Mouse (Mus musculus) midbrain, embryonic 11.5 days (tissue): ENCODE data around the gene Spata32. TPM values are rescaled to one million over a fixed set of nuclear protein-coding genes. Genes with fewer than 3 reads are reported as not detected.

ENCODE experiments used
- ATAC-seq: fragments of 200-750 bp; cut with Nextera tagmentation; 2 replicates; pipeline ENCODE4 v1.8.0; 2017; ENCODE audit warnings: moderate TSS enrichment, moderate library complexity; ENCODE audit not compliant: low FRiP score
- DNase-seq: peaks from one replicate; pipeline ENCODE4 v3.0.0; 2015; ENCODE audit warnings: low spot score; ENCODE audit errors: missing footprints
- H3K27ac ChIP-seq: fragments of 300-500 bp; sonication (generic); 2 replicates; pipeline ENCODE4 v1.5.1; 2014; ENCODE audit warnings: low read depth, low read length
- H3K27me3 ChIP-seq: fragments of 300-500 bp; sonication (generic); 2 replicates; pipeline ENCODE4 v1.6.1; 2014; ENCODE audit warnings: mild to moderate bottlenecking, low read length, moderate library complexity, mixed read lengths; ENCODE audit not compliant: control insufficient read depth, insufficient read depth
- H3K36me3 ChIP-seq: fragments of 300-500 bp; sonication (generic); 2 replicates; pipeline ENCODE4 v1.6.1; 2014; ENCODE audit warnings: mild to moderate bottlenecking, low read length, moderate library complexity, mixed read lengths; ENCODE audit not compliant: control insufficient read depth, insufficient read depth
- H3K4me1 ChIP-seq: fragments of 300-500 bp; sonication (generic); 2 replicates; pipeline ENCODE4 v1.6.1; 2014; ENCODE audit warnings: low read length; ENCODE audit not compliant: control insufficient read depth, insufficient read depth
- H3K4me2 ChIP-seq: fragments of 300-500 bp; sonication (generic); 2 replicates; pipeline ENCODE4 v1.6.1; 2014; ENCODE audit warnings: mild to moderate bottlenecking, moderate library complexity
- H3K4me3 ChIP-seq: fragments of 300-500 bp; sonication (generic); 2 replicates; pipeline ENCODE4 v1.5.1; 2014; ENCODE audit warnings: low read depth, low read length
- H3K9ac ChIP-seq: fragments of 300-500 bp; sonication (generic); 2 replicates; pipeline ENCODE4 v1.6.1; 2014; ENCODE audit warnings: low read length
- H3K9me3 ChIP-seq: fragments of 300-500 bp; sonication (generic); 2 replicates; pipeline ENCODE4 v1.6.1; 2016; ENCODE audit warnings: low read length; ENCODE audit not compliant: control insufficient read depth
- WGBS: fragments of 180-500 bp; shearing (Covaris S2); extraction: QIAGEN DNeasy Blood & Tissue Kit; methylation state at CpG from one replicate; pipeline ENCODE4 v1.1.7; 2014; 5-methylcytosine and 5-hydroxymethylcytosine counted together
- polyA plus RNA-seq: library from polyadenylated mRNA; unstranded; fragments of >200 nt; fragmentation: Nextera tagmentation; extraction: Ambion mirVana; gene quantifications from 2 replicates; pipeline ENCODE4 v1.2.1, GENCODE M21; 2014

Spata32 gene
- polyA plus RNA-seq, 1 experiment from 2014 or later, result not detected

GRCm38 (mm10) chr11:103206203-103206602 lies 12.0 kb downstream of the Spata32 start:
- no peaks in the 10 kb centered on the region for H3K36me3 ChIP-seq
- H3K4me1 ChIP-seq, result no peaks in the 10 kb centered on the region
- DNase-seq, result no peak
- H3K27me3 ChIP-seq, result no peaks in the 10 kb centered on the region
- no peaks in the 10 kb centered on the region for H3K9me3 ChIP-seq
- ATAC-seq, result no peak
- WGBS, result 92% methylated on average over 6 of the region's 6 CpGs
- H3K27ac ChIP-seq, result no peak overlapping the region
- no peak overlapping the region for H3K4me3 ChIP-seq
- H3K4me2 ChIP-seq, result no peak overlapping the region
- H3K9ac ChIP-seq, result no peak overlapping the region

- Histone ChIP-seq H3K36me3 (no peaks in the 10 kb centered on the region), H3K4me3 (no peak overlapping the region), H3K9me3 (no peaks in the 10 kb centered on the region), H3K27ac (no peak overlapping the region), H3K9ac (no peak overlapping the region), H3K4me2 (no peak overlapping the region), H3K27me3 (peaks cover 32% of the 10 kb centered on the region), H3K4me1 (peaks cover 8% of the 10 kb centered on the region; the same call in 1 of the 2 replicates)
- no peak for DNase-seq
- no peak for ATAC-seq
These were observed 15.9 kb downstream of the Spata32 start for GRCm38 (mm10) chr11:103202376-103202775.

DNA sequence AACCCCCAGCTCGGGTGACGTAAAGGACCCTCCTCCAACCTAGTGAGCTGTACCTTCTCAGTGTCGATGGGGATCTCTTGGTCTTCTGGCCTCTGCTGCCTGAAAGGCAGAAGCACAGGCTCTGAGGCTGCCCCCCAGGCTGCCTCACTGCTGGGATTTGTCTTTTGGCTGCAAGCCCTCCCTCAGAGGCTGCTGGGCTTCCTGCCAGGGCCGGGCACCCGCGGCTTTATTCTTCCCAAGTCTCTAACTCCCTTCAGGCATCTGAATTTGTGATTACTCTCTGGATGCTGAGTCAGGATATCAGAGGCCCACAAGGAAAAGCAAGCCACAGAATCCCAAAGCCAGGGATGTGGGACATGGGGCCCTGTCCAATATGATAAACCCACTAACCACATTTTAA lies 16.6 kb downstream of the Spata32 start:
- H3K27me3 ChIP-seq, result peaks cover 39% of the 10 kb centered on the region
- H3K4me3 ChIP-seq, result no peak overlapping the region
- H3K9ac ChIP-seq, result no peak overlapping the region
- H3K4me2 ChIP-seq, result no peak overlapping the region
- H3K36me3 ChIP-seq, result no peaks in the 10 kb centered on the region
- H3K9me3 ChIP-seq, result no peaks in the 10 kb centered on the region
- no peak for DNase-seq
- no peak for ATAC-seq
- WGBS, result 28% methylated on average over 6 of the region's 6 CpGs
- peaks cover 8% of the 10 kb centered on the region; the same call in 1 of the 2 replicates for H3K4me1 ChIP-seq
- H3K27ac ChIP-seq, result no peak overlapping the region

- no peak overlapping the region for H3K27ac ChIP-seq
- H3K9ac ChIP-seq, result peak overlapping the region; percentile 44
- H3K9me3 ChIP-seq, result no peaks in the 10 kb centered on the region
- ATAC-seq (peak; percentile 46; the same call in 1 of the 2 replicates), DNase-seq (peak; percentile 91)
- H3K36me3 ChIP-seq, result no peaks in the 10 kb centered on the region
- peak overlapping the region; percentile 69 for H3K4me2 ChIP-seq
- 2% methylated on average over 59 of the region's 59 CpGs for WGBS
- peak overlapping the region; percentile 34 for H3K4me3 ChIP-seq
- H3K27me3 ChIP-seq, result peaks cover 60% of the 10 kb centered on the region
- H3K4me1 ChIP-seq, result peaks cover 8% of the 10 kb centered on the region; the same call in 1 of the 2 replicates
These were observed 19.1 kb downstream of the Spata32 start for GRCm38 (mm10) chr11:103198911-103199803.

- no peaks in the 10 kb centered on the region for H3K9me3 ChIP-seq
- DNase-seq, result no peak
- no peak overlapping the region for H3K9ac ChIP-seq
- peaks cover 68% of the 10 kb centered on the region for H3K27me3 ChIP-seq
- ATAC-seq, result no peak
- 3% methylated on average over 16 of the region's 16 CpGs for WGBS
- no peak overlapping the region for H3K4me2 ChIP-seq
- H3K27ac ChIP-seq, result no peak overlapping the region
- H3K36me3 ChIP-seq, result no peaks in the 10 kb centered on the region
- peaks cover 8% of the 10 kb centered on the region; the same call in 1 of the 2 replicates for H3K4me1 ChIP-seq
- H3K4me3 ChIP-seq, result no peak overlapping the region
These were observed 19.9 kb downstream of the Spata32 start for GRCm38 (mm10) chr11:103198339-103198738.

GRCm38 (mm10) chr11:103197340-103197739 lies 20.9 kb downstream of the Spata32 start:
- ATAC-seq, result no peak
- H3K4me1 ChIP-seq, result peaks cover 14% of the 10 kb centered on the region
- H3K9me3 ChIP-seq, result no peaks in the 10 kb centered on the region
- no peak for DNase-seq
- H3K27me3 ChIP-seq, result peaks cover 78% of the 10 kb centered on the region
- H3K36me3 ChIP-seq, result no peaks in the 10 kb centered on the region
- no peak overlapping the region for H3K9ac ChIP-seq
- no peak overlapping the region for H3K27ac ChIP-seq
- no peak overlapping the region for H3K4me3 ChIP-seq
- WGBS, result 84% methylated on average over 4 of the region's 4 CpGs
- no peak overlapping the region for H3K4me2 ChIP-seq

DNA sequence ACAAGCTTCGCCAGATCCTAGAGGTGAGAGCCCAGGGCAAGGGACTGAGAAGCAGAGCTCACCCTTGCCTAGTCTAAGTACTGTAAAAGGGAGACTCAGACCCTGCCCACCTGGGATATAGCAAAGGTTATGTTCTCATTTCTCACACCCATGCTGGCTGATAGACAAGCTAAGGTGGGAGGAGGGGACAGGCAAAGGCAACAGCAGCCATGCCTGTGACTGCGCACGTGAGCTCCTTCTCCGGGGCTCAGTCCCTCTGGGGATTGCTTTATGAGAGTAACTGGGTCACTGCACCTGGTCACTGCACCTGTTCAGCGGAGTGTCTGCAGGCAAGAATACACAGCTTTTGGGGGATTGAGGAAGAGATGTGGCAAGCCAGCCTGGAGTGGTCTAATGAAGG lies 22.6 kb downstream of the Spata32 start:
- 93% methylated on average over 5 of the region's 5 CpGs for WGBS
- no peak overlapping the region for H3K4me3 ChIP-seq
- DNase-seq, result no peak

DNA sequence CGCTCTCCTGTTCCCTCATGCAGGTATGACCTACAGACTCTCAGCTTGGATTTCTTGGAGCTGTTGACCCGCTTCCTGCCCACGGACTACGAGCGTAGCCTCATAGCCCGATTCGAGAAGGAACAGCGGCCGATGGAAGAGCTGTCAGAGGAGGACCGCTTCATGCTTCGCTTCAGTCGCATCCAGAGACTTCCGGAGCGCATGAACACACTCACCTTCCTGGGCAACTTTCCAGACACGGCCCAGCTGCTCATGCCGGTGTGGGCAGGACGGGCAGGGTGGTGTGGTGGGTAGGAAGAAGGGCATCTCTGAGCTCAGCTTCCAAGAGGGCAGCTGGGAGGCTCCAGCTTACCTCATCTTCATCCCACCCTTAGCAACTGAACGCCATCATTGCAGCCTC lies 23.0 kb downstream of the Spata32 start:
- Histone ChIP-seq H3K9ac (no peak overlapping the region), H3K27ac (no peak overlapping the region), H3K4me3 (no peak overlapping the region), H3K9me3 (no peaks in the 10 kb centered on the region), H3K27me3 (peaks cover 85% of the 10 kb centered on the region), H3K4me1 (peaks cover 15% of the 10 kb centered on the region), H3K4me2 (no peak overlapping the region), H3K36me3 (no peaks in the 10 kb centered on the region)
- ATAC-seq (no peak), DNase-seq (no peak)
- 93% methylated on average over 18 of the region's 18 CpGs for WGBS

More for the DNA sequence above, 22.6 kb downstream of the Spata32 start:
- peaks cover 15% of the 10 kb centered on the region for H3K4me1 ChIP-seq
- peaks cover 88% of the 10 kb centered on the region for H3K27me3 ChIP-seq
- no peaks in the 10 kb centered on the region for H3K36me3 ChIP-seq
- H3K9me3 ChIP-seq, result no peaks in the 10 kb centered on the region
- no peak overlapping the region for H3K9ac ChIP-seq
- no peak overlapping the region for H3K4me2 ChIP-seq
- no peak overlapping the region for H3K27ac ChIP-seq
- ATAC-seq, result no peak

GRCm38 (mm10) chr11:103193825-103194168 lies 24.4 kb downstream of the Spata32 start:
- no peak for DNase-seq
- peaks cover 70% of the 10 kb centered on the region for H3K27me3 ChIP-seq
- H3K9me3 ChIP-seq, result no peaks in the 10 kb centered on the region
- H3K27ac ChIP-seq, result no peak overlapping the region
- H3K4me2 ChIP-seq, result no peak overlapping the region
- H3K36me3 ChIP-seq, result no peaks in the 10 kb centered on the region
- 38% methylated on average over 9 of the region's 9 CpGs for WGBS
- H3K4me3 ChIP-seq, result no peak overlapping the region
- no peak for ATAC-seq
- H3K4me1 ChIP-seq, result peaks cover 8% of the 10 kb centered on the region
- H3K9ac ChIP-seq, result no peak overlapping the region
